Mouse (Mus musculus) midbrain, embryonic 13.5 days (tissue): ENCODE results near the gene Fam241a. TPM values are rescaled to one million over a fixed set of nuclear protein-coding genes. Genes with fewer than 3 reads are reported as not detected.
A peak's percentile ranks its signal among the peaks of the same experiment; 100 is the strongest.

Experiments
- ATAC-seq: fragments of 200-750 bp; cut with Nextera tagmentation; 2 replicates; pipeline ENCODE4 v1.8.0; 2017; ENCODE audit warnings: mild to moderate bottlenecking, moderate TSS enrichment, moderate library complexity
- H3K27ac ChIP-seq: fragments of 300-500 bp; sonication (generic); 2 replicates; pipeline ENCODE4 v1.5.1; 2015; ENCODE audit warnings: inconsistent platforms, mild to moderate bottlenecking, moderate library complexity
- H3K27me3 ChIP-seq: fragments of 300-500 bp; sonication (generic); 2 replicates; pipeline ENCODE4 v1.6.1; 2015; ENCODE audit warnings: mild to moderate bottlenecking, inconsistent platforms
- H3K36me3 ChIP-seq: fragments of 300-500 bp; sonication (generic); 2 replicates; pipeline ENCODE4 v1.6.1; 2015; ENCODE audit warnings: mild to moderate bottlenecking, inconsistent platforms
- H3K4me1 ChIP-seq: fragments of 300-500 bp; sonication (generic); replicated peaks from 2 replicates; pipeline ENCODE4 v1.6.1; 2015; ENCODE audit warnings: inconsistent platforms
- H3K4me2 ChIP-seq: fragments of 300-500 bp; sonication (generic); replicated peaks from 2 replicates; pipeline ENCODE4 v1.6.1; 2015; ENCODE audit warnings: moderate library complexity, mild to moderate bottlenecking, inconsistent platforms
- H3K4me3 ChIP-seq: fragments of 300-500 bp; sonication (generic); replicated peaks from 2 replicates; pipeline ENCODE4 v1.5.1; 2015; ENCODE audit warnings: mild to moderate bottlenecking, inconsistent platforms
- H3K9ac ChIP-seq: fragments of 300-500 bp; sonication (generic); replicated peaks from 2 replicates; pipeline ENCODE4 v1.6.1; 2015; ENCODE audit warnings: mild to moderate bottlenecking, inconsistent platforms
- H3K9me3 ChIP-seq: fragments of 300-500 bp; sonication (generic); 2 replicates; pipeline ENCODE4 v1.6.1; 2016; ENCODE audit warnings: mild to moderate bottlenecking, inconsistent platforms
- WGBS: fragments of 180-500 bp; shearing (Covaris S2); methylation state at CpG from one replicate; pipeline ENCODE4 v1.1.7; 2015; 5-methylcytosine and 5-hydroxymethylcytosine counted together
- polyA plus RNA-seq: library from polyadenylated mRNA; unstranded; fragments of >200 nt; fragmentation: Nextera tagmentation; extraction: Ambion mirVana; gene quantifications from 2 replicates; pipeline ENCODE4 v1.2.1, GENCODE M21; 2015

Fam241a gene
- polyA plus RNA-seq, 1 experiment from 2014 or later: 6.6 TPM

DNA sequence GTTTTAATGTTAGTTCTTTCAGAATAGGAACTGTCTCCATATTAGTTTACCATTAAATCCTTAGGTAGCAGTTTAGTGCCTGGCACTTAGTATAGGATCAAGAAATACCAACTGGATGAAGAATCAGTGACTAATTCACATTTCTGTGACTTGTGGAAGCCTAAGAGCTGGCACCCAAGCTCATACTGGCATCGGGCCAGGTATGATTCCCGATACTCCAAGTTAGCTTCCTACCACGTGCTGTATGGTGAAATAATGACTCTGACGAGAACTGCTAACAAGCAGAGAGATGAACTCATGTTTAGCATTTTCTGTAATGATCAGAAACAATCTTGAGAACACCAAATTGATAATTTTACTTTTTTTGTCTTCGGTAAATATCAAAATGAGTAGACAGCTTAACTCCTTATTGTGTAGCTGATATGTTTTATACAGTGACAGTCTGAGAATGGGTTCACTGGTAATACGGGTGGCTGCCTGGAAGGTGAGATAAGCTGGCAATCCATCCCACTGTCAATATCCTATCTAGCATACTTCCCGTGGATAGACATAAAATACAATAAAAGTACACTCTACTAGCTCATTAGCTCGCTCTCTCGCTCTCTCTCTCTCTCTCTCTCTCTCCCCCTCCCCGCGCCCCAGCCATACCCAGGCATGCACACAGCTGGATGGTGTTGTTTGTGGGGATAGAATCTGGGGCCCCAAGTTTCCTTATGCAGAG, 47.9 kb downstream of the Fam241a start:
- Histone ChIP-seq H3K27me3 (no peaks in the 10 kb centered on the region), H3K4me3 (no peak overlapping the region), H3K27ac (no peak overlapping the region), H3K9me3 (0 out of 2 replicates have a peak, but pooled peaks cover 2% of the 10 kb centered on the region), H3K9ac (no peak overlapping the region), H3K36me3 (no peaks in the 10 kb centered on the region), H3K4me1 (no peaks in the 10 kb centered on the region), H3K4me2 (no peak overlapping the region)
- no peak for ATAC-seq
- 84% methylated on average over 11 of the region's 11 CpGs for WGBS

GRCm38 (mm10) chr3:127843941-127844327, 52.2 kb downstream of the Fam241a start:
- ATAC-seq: no peak
- Histone ChIP-seq H3K4me1 (no peaks in the 10 kb centered on the region), H3K27me3 (peaks cover 3% of the 10 kb centered on the region; the same call in 1 of the 2 replicates), H3K4me3 (no peak overlapping the region), H3K9ac (no peak overlapping the region), H3K4me2 (no peak overlapping the region), H3K36me3 (no peaks in the 10 kb centered on the region), H3K27ac (no peak overlapping the region), H3K9me3 (0 out of 2 replicates have a peak, but pooled peaks cover 2% of the 10 kb centered on the region)
- 85% methylated on average over 5 of the region's 5 CpGs for WGBS

DNA sequence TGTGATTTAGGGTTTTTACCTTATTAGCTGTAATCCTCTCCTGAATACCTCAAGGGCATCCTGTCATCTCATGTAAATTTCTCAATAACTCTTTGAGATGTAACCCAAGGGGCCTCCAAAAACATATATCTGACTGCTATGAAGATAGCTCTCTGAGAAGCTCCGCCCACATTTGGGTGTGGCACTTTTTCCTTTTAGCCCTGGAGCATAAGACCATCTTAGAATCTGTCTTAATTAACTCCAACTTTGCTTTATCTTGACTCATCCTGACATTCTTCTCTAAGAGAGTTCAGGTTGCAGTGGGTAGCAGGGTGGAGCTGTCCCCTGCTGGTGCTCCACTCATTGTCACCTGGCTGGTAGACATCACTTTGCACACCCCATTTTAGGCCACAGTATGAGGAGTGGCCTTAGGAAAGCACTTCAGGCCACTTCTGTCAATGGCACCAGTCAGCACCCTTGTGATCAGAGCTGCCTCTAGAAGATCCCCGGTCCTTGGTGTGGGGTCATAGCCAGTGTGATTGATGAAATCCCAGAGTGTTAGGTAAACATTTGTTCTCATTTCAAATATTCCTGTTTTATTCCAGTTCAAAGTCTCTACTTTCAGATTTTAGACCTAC, 52.7 kb downstream of the Fam241a start:
- H3K9ac ChIP-seq: no peak overlapping the region
- H3K27me3 ChIP-seq: peaks cover 3% of the 10 kb centered on the region; the same call in 1 of the 2 replicates
- no peak for ATAC-seq
- 0 out of 2 replicates have a peak, but pooled peaks cover 2% of the 10 kb centered on the region for H3K9me3 ChIP-seq
- WGBS: 85% methylated on average over 2 of the region's 2 CpGs
- no peak overlapping the region for H3K4me3 ChIP-seq
- no peaks in the 10 kb centered on the region for H3K36me3 ChIP-seq
- no peak overlapping the region for H3K27ac ChIP-seq
- no peak overlapping the region for H3K4me2 ChIP-seq
- H3K4me1 ChIP-seq: no peaks in the 10 kb centered on the region; the same call in 1 of the 2 replicates

DNA sequence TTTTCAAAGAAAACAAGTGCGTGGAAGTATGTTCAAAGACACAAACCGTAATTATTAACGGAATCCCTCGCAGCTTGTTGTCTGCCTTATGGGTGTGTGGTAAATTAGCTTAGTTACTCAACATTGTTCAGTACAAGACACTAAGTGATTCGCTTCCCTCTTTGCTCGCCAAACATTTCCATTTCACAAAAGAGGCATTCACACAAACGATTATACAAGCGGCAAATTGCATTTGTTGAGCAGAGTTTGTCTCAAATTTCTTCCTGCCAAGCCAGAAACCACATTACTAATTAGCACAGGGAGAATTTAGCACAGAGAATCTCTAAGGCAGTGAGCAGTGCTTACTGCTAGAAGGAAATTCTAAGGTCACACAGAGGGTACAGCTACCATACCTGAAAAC, 54.2 kb downstream of the Fam241a start:
- WGBS: 85% methylated on average over 8 of the region's 8 CpGs

GRCm38 (mm10) chr3:127837972-127838644, 58.0 kb downstream of the Fam241a start:
- H3K36me3 ChIP-seq: no peaks in the 10 kb centered on the region
- no peaks in the 10 kb centered on the region for H3K9me3 ChIP-seq
- WGBS: 38% methylated on average over 8 of the region's 8 CpGs
- ATAC-seq: no peak
- peak overlapping the region; percentile 92 for H3K27ac ChIP-seq
- peak overlapping the region; percentile 98 for H3K9ac ChIP-seq
- peak overlapping the region; percentile 95 for H3K4me3 ChIP-seq
- H3K4me2 ChIP-seq: peak overlapping the region; percentile 87
- H3K4me1 ChIP-seq: peaks cover 37% of the 10 kb centered on the region
- peaks cover 3% of the 10 kb centered on the region; the same call in 1 of the 2 replicates for H3K27me3 ChIP-seq

More for the DNA sequence above, 54.2 kb downstream of the Fam241a start:
- no peak for ATAC-seq
- Histone ChIP-seq H3K27me3 (peaks cover 3% of the 10 kb centered on the region; the same call in 1 of the 2 replicates), H3K4me2 (no peak overlapping the region), H3K36me3 (no peaks in the 10 kb centered on the region), H3K9me3 (0 out of 2 replicates have a peak, but pooled peaks cover 2% of the 10 kb centered on the region), H3K4me3 (no peak overlapping the region), H3K4me1 (peaks cover 6% of the 10 kb centered on the region), H3K27ac (no peak overlapping the region), H3K9ac (no peak overlapping the region)

DNA sequence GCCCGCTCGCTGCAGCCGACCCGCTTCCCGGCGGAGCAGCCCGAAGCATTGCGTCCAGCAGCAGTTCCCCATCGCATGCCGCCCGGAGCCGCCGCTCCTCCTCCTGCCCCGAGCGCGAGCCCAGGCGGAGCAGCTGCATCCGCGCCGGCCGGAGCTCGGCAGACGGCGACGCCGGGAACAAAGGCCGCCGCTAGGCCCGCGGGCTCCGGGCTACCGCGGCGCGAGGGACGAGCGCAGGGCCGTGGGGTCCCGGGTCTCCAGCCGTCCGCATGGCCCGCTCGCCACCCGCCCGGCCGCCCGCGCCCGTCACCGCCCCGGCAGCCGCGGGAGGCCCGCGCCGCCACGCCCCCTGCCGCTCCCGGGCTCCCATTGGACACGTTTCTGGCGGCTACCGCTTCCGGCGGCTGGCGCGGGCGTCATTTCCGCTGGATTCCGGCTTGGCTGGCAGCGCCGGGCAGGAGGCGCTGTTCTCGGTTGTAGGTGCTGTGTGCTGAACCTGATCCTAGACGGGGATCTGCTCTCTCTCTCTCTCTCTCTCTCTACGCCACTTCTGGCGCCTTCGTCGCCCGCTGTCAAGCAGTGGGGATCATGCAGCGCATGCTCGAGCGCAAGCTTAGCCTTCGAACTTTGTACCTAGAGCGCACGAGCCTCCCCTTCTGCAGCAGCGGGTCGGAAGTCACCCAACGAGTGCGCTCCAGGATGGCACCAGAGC, 58.8 kb downstream of the Fam241a start, which contains the start of gene Ap1ar:
Gene Ap1ar (minus strand): TSS at position 370 of the 712 bp plus-strand sequence.
- peak within 1 kb of the TSS; percentile 92 for H3K27ac ChIP-seq
- peaks cover 3% of the 10 kb centered on the region; the same call in 1 of the 2 replicates for H3K36me3 ChIP-seq
- peak within 1 kb of the TSS; percentile 95 for H3K4me3 ChIP-seq
- ATAC-seq: peak; percentile 98
- peaks cover 3% of the 10 kb centered on the region; the same call in 1 of the 2 replicates for H3K27me3 ChIP-seq
- H3K4me2 ChIP-seq: peak within 1 kb of the TSS; percentile 87
- H3K4me1 ChIP-seq: peaks cover 37% of the 10 kb centered on the region
- peak within 1 kb of the TSS; percentile 98 for H3K9ac ChIP-seq
- H3K9me3 ChIP-seq: no peaks in the 10 kb centered on the region
- under 1% methylated on average over 64 of the region's 89 CpGs for WGBS

DNA sequence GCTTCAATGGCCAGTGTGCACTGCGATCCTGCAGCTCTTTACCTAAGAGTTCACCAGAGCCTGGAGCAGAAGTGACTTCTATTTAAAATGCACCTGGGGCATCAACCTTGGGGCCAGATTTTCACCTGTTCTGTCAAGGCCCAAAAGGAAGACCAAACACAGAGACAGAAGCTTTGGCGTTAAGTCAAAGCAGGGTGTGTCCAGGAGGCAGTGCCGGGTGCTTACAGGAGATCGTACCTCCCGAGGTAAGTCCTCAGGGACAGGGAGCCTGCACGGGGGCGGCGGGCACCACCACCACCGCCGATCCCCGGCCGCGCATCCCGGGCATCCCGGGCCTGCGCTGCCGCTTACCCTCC, 59.3 kb downstream of the Fam241a start:
- H3K9me3 ChIP-seq: no peaks in the 10 kb centered on the region
- H3K4me2 ChIP-seq: peak overlapping the region; percentile 87
- peak overlapping the region; percentile 92 for H3K27ac ChIP-seq
- peaks cover 37% of the 10 kb centered on the region for H3K4me1 ChIP-seq
- ATAC-seq: no peak
- under 1% methylated on average over 17 of the region's 17 CpGs for WGBS
- H3K36me3 ChIP-seq: peaks cover 3% of the 10 kb centered on the region; the same call in 1 of the 2 replicates
- peaks cover 3% of the 10 kb centered on the region; the same call in 1 of the 2 replicates for H3K27me3 ChIP-seq
- peak overlapping the region; percentile 95 for H3K4me3 ChIP-seq
- peak overlapping the region; percentile 98 for H3K9ac ChIP-seq

- H3K4me2 ChIP-seq: peak overlapping the region; percentile 87
- WGBS: 89% methylated on average over 6 of the region's 6 CpGs
- no peak for ATAC-seq
- H3K4me1 ChIP-seq: peaks cover 37% of the 10 kb centered on the region
- no peaks in the 10 kb centered on the region for H3K27me3 ChIP-seq
- no peak overlapping the region for H3K27ac ChIP-seq
- peak overlapping the region; percentile 39; the same call in 1 of the 2 replicates for H3K9ac ChIP-seq
- H3K9me3 ChIP-seq: no peaks in the 10 kb centered on the region
- peaks cover 5% of the 10 kb centered on the region; the same call in 1 of the 2 replicates for H3K36me3 ChIP-seq
- peak overlapping the region; percentile 1; the same call in 1 of the 2 replicates for H3K4me3 ChIP-seq
Measured at GRCm38 (mm10) chr3:127835594-127835993, 60.5 kb downstream of the Fam241a start.

DNA sequence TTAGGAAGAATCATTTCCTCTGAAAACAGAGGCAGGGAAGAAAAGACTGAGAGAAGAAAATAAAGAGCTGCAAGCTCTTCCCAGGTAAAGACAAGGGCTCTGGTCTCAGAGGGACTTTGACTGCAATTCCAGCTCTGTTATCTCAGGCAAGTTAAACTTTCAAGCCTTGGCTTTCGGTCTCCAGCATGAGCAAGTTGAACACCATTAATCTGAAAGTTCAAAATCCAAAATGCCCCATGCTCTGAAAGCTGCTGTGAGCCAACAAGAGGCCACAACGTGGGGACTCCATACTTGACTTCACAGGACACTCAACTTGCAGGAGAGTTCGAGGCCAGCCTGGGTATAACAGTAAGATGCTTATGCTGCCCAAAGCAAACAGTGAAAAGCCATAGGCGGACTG, 62.1 kb downstream of the Fam241a start:
- no peak overlapping the region for H3K4me2 ChIP-seq
- no peak overlapping the region for H3K27ac ChIP-seq
- H3K27me3 ChIP-seq: no peaks in the 10 kb centered on the region
- H3K4me3 ChIP-seq: no peak overlapping the region
- H3K9me3 ChIP-seq: no peaks in the 10 kb centered on the region
- no peak for ATAC-seq
- peaks cover 37% of the 10 kb centered on the region for H3K4me1 ChIP-seq
- H3K36me3 ChIP-seq: peaks cover 5% of the 10 kb centered on the region; the same call in 1 of the 2 replicates
- H3K9ac ChIP-seq: no peak overlapping the region
- 87% methylated on average over 4 of the region's 4 CpGs for WGBS

DNA sequence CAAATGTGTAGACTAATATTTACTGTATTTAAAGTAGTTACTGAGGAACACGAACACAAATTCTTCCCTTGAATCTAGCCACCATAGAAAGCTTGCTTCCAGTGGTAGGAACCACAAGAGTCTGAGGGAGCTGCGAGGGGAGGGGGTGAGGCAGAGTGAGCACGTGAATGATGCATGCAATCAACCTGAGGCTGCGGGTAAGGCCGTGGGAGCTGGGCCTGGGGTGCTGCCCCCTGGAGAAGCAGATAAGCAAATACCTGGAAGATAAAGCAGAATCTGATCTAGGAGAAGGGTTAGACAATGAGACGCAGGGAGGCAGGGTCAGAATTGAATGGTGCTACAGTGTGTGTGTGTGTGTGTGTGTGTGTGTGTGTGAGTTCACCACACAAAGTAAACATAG, 65.0 kb downstream of the Fam241a start:
- no peak for ATAC-seq
- Histone ChIP-seq H3K9me3 (no peaks in the 10 kb centered on the region), H3K27ac (no peak overlapping the region), H3K4me1 (peaks cover 38% of the 10 kb centered on the region), H3K27me3 (no peaks in the 10 kb centered on the region), H3K36me3 (peaks cover 5% of the 10 kb centered on the region; the same call in 1 of the 2 replicates), H3K4me2 (no peak overlapping the region), H3K4me3 (no peak overlapping the region), H3K9ac (no peak overlapping the region)
- 62% methylated on average over 6 of the region's 6 CpGs for WGBS

DNA sequence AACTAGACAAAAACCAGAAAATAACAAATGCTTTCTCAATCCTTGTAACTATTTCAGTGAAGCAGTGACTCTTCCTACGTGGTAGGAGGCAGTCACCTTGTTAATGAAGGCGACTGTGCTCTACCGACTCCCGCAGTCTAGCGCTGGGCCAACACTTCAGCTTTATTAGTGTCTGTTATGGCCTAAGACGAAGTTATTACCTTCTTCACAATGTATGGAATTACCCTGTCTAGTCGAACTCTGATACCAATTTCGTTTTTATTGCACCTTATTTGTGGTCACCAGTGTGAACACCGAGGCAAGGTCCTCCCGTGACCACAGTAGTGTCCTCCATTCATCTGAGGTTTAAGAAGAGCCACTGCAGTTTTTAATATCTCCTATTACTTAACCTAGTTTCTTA, 65.9 kb downstream of the Fam241a start:
- Histone ChIP-seq H3K4me1 (peaks cover 30% of the 10 kb centered on the region), H3K9ac (no peak overlapping the region), H3K4me3 (no peak overlapping the region), H3K9me3 (no peaks in the 10 kb centered on the region), H3K4me2 (no peak overlapping the region), H3K27ac (no peak overlapping the region), H3K27me3 (no peaks in the 10 kb centered on the region), H3K36me3 (peaks cover 5% of the 10 kb centered on the region; the same call in 1 of the 2 replicates)
- no peak for ATAC-seq
- WGBS: 95% methylated on average over 10 of the region's 10 CpGs
